Mouse (Mus musculus): ENCODE data around the gene Grin2d.

The Grin2d gene

GRCm38 (mm10) chr7:45897258-45897757 lies 19.1 kb upstream of the Grin2d start:
- peak; percentile 96 for DNase-seq (ENCODE audit: low read depth)

- peak; percentile 100 for DNase-seq (ENCODE audit: low read depth)
Observed at GRCm38 (mm10) chr7:45896517-45897257, 18.5 kb upstream of the Grin2d start, which contains the start of the genes Syngr4 and Tmem143. TSS of gene Syngr4 (minus strand) at chr7:45896714. TSS of gene Tmem143 (plus strand) at chr7:45896941.

GRCm38 (mm10) chr7:45895931-45896516 lies 17.8 kb upstream of the Grin2d start:
- DNase-seq (ENCODE audit: low read depth): no peak

GRCm38 (mm10) chr7:45892651-45893050 lies 14.5 kb upstream of the Grin2d start:
- no peak for DNase-seq (ENCODE audit: low read depth)

GRCm38 (mm10) chr7:45887246-45887645 lies 9.1 kb upstream of the Grin2d start:
- DNase-seq (ENCODE audit: low read depth): no peak

GRCm38 (mm10) chr7:45881011-45881410 lies 2.8 kb upstream of the Grin2d start:
- DNase-seq (ENCODE audit: low read depth): no peak

GRCm38 (mm10) chr7:45880531-45880930 lies 2.4 kb upstream of the Grin2d start:
- DNase-seq (ENCODE audit: low read depth): no peak

- DNase-seq (ENCODE audit: low read depth): no peak
Observed at GRCm38 (mm10) chr7:45876895-45877294, 1.3 kb downstream of the Grin2d start.

- peak; percentile 35 for DNase-seq (ENCODE audit: low read depth)
Observed at GRCm38 (mm10) chr7:45873061-45873947, 4.9 kb downstream of the Grin2d start.

GRCm38 (mm10) chr7:45872624-45873023 lies 5.6 kb downstream of the Grin2d start, which contains the start of gene Kdelr1:
TSS of gene Kdelr1 (plus strand) at chr7:45872772.
- peak; percentile 86 for DNase-seq (ENCODE audit: low read depth)

- no peak for DNase-seq (ENCODE audit: low read depth)
Observed at GRCm38 (mm10) chr7:45870282-45871058, 7.7 kb downstream of the Grin2d start.

GRCm38 (mm10) chr7:45869787-45870186 lies 8.4 kb downstream of the Grin2d start:
- DNase-seq (ENCODE audit: low read depth): no peak

- DNase-seq (ENCODE audit: low read depth): no peak
Observed at GRCm38 (mm10) chr7:45869107-45869670, 9.0 kb downstream of the Grin2d start.

- no peak for DNase-seq (ENCODE audit: low read depth)
Observed at GRCm38 (mm10) chr7:45867871-45868270, 10.3 kb downstream of the Grin2d start.

GRCm38 (mm10) chr7:45865925-45866910 lies 12.0 kb downstream of the Grin2d start:
- DNase-seq (ENCODE audit: low read depth): no peak

- no peak for DNase-seq (ENCODE audit: low read depth)
Observed at GRCm38 (mm10) chr7:45864435-45864834, 13.7 kb downstream of the Grin2d start.

- no peak for DNase-seq (ENCODE audit: low read depth)
Observed at GRCm38 (mm10) chr7:45862804-45863203, 15.4 kb downstream of the Grin2d start.

- DNase-seq (ENCODE audit: low read depth): no peak
Observed at GRCm38 (mm10) chr7:45859008-45859407, 19.2 kb downstream of the Grin2d start.

- DNase-seq (ENCODE audit: low read depth): no peak
Observed at GRCm38 (mm10) chr7:45856950-45857901, 21.0 kb downstream of the Grin2d start.

Data from 416B (cell line).